Mouse (Mus musculus) embryo, embryonic 10 days (tissue): ENCODE data around the gene Gbx2.

Experiments
- DNase-seq: peaks from one replicate; pipeline ENCODE4 v3.0.0-alpha.2; 2015; ENCODE audit warnings: low spot score

Gbx2 gene

GRCm38 (mm10) chr1:89935493-89936348, 4.7 kb upstream of the Gbx2 start:
- DNase-seq: peak; percentile 51

DNA sequence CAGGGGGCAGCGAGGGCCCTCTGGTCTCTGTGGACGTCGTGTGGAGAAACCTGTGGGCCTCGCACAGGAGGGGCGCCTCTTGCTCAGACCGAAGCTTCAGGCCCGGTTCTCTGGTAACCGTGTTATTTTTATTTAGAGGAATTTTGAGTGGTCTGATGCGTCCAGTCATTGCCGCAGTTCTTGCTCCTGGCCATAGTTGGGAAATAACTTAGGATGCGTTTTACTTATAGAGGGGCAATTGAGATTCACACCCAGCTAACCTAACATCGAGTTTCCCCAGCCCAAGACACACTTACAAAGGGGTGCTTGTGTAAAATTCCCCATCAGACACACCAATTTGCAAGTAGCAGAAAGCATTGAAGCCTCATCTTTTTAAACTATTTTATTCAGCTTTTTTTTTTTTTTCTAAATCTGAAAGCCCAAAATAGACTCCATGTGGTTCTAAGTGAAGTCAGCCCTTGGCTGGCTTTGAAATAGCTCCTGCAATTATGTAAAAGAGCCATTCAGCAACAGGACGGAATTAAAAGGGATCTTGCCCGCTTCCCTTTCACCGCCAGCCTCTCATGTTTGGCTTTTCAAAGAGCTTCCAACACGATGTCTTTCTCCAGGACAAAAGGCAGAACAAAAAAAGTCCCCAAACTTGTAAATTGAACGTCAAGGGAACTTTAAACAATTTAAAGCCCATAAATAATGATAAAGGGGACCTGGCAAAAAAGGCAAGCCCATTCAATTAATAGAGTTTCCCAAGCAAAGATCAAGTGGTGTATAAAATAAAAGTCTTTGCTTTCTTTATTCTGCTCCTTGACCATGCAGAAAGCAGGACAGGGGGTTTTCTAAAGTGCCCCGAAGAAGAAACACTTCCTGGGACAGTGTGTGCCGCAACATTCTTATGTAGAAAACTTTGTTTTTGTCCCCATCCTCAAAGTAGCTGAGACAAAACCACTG, 3.6 kb upstream of the Gbx2 start:
- peak; percentile 68 for DNase-seq

DNA sequence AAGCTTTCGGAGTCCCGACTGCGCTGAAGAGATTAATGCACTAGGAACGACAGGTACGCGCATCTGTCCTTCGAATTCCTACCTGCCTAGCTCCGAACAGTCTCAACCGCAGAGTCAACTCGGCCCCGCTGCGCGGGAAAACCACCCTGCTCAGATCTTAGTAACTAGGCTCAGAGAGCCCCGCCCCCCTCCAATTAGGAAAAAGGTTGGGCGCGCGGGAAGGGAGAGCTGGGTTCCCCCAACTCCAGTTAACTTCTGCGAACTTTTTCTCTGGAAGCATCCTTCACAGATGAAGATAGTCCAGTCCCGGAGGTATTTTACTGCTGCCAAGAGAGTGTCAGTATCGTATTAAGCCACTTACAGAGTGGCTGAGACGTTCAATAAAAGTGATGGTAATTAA, 2.8 kb upstream of the Gbx2 start:
- DNase-seq: peak; percentile 23

- DNase-seq: no peak
Measured at GRCm38 (mm10) chr1:89933028-89933427, 2.0 kb upstream of the Gbx2 start.

DNA sequence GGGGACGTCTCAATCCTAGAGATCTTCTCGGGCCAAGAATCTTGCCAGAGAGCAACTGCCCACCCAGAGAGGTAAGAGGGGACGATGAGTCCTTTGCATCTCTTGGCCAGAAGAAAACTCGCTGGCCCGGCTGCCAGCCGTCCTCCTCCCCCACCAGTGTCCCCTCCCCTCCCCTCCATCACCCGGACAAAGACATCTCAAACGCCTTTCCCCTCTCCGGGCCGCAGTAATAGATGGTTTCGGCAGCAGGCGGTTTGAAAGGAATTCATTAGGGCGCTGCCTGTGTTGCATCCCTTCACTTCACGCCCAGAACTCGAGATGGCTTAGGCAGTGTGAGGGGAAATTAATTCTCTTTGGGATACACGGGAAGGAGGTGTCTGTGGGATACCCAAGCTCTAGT, 1.6 kb upstream of the Gbx2 start:
- DNase-seq: peak; percentile 64

- DNase-seq: no peak
Measured at GRCm38 (mm10) chr1:89932021-89932423, 1.0 kb upstream of the Gbx2 start.

- DNase-seq: peak; percentile 61
Measured at GRCm38 (mm10) chr1:89930551-89930950, 428 bp downstream of the Gbx2 start.

DNA sequence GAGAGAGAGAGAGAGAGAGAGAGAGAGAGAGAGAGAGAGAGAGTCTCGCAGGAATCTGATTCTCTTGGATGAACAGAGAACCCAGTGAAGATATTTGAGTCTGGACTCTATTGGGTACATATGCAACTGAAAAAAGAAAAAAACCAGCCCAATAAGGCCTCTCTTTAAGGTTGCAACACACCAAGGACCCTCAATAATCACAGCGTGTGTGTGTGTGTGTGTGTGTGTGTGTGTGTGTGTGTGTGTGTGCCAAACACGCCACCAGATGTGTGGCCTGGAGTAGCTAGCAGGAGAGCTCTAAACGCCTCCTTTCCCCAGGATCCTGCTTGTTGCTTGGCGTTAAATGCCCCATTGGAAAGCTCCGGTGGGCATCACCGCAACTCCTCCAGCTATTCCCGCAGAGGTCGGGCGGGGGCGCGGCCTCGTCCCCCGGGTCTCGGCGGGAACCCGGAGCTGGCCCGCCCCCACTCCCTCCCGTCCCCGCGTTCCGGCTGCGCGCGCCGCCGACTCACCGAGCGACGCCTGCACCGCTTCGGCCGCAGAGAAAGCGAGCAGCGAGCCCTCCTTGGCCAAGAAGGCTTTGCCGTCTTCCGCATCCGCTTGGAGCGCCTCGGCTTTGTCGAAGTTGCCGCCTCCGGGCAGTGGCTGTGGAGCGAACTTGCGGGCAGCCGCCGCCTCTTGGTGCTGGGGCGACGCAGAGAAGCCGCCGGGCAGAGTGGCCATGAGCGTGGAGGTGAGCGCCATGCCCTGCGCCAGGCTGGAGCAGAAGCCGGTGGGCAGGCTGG, 1.1 kb downstream of the Gbx2 start:
- DNase-seq: peak; percentile 73

DNA sequence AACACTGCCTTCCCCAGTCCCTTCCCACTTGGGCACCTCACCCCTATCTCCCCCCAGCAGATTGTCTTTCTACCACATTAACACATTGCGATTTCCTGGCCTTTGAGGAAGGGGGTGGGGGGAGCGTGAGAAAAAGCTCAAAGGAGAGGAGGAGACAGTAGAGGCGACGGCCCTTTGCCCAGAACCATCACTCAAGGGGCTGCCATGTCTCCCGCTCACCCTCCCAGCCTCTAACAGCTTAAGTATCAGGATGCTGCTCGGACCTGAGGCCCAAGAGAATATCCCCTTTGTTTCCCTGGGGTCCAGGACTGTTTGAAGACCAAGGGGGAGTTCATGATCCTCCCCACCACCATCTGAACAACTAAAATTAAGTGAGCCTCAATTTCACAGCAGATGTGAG, 1.8 kb downstream of the Gbx2 start:
- peak; percentile 58 for DNase-seq

DNA sequence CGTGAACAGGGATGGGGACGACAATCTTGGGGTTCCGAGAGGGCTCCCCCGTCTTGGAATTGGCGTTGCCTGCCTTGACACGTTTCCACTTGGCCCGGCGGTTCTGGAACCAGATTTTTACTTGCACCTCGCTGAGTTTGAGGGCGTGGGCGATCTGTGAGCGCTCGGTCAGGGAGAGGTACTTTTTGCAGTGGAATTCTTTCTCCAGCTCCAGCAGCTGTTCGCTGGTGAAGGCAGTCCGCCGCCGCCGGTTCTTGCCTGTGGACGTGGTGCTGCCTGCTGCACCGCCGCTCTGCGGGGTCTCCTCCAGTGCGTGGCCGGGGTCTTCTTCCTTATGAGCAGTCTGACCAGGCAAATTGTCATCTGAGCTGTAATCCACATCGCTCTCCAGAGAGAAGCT, 2.3 kb downstream of the Gbx2 start:
- DNase-seq: no peak

DNA sequence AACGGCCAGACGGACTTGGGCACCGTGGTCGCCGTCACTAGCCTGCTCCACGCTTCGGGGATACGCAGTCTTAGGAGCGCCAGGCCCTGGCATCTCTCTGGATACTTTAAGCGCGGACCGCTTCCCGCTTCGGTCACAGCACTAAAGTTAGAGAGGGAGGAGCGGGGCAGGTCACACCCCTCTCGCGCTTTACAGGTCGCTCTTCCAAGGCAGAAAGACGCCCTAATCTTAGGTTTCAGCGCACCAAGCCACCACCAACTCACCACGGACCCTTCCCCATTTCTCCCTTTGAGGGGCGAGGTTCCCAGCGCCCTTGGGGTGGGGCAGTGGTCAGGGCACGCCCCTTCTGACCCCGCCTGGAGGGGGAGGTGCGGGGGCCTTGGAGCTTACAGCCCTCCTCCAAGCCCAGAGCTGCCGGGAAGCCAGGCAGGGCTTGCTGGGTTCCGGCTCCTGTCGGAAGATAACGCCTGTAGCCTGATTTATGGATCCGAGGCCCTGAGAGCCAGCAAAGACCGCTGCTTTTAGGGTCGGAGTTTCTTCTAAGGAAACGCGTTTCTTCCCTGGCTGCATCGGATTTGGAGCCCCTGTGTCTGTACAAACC, 3.8 kb downstream of the Gbx2 start:
- peak; percentile 74 for DNase-seq

DNA sequence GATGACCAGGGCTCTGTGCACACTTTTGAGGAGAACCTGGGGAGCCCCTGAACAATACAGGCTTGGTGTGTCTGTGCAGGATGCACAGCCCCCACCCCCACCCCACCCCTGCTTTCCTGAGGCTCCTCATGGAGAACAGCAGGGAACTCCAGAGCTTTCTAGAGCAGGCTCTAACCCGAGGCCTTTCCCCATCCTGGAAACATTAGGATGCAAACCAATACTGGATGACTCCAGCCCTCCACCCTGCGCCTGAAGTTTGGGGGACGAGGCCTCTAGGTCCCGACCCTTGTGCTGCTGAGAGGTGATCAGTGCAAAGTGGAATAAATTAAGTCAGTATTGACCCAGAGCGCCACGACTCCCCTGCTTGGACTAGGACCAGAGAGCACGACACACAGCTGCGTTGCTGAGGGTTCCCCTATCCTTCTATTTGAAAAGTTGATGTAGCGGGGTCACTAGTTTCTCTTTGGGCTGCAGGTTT, 4.4 kb downstream of the Gbx2 start:
- DNase-seq: no peak

DNA sequence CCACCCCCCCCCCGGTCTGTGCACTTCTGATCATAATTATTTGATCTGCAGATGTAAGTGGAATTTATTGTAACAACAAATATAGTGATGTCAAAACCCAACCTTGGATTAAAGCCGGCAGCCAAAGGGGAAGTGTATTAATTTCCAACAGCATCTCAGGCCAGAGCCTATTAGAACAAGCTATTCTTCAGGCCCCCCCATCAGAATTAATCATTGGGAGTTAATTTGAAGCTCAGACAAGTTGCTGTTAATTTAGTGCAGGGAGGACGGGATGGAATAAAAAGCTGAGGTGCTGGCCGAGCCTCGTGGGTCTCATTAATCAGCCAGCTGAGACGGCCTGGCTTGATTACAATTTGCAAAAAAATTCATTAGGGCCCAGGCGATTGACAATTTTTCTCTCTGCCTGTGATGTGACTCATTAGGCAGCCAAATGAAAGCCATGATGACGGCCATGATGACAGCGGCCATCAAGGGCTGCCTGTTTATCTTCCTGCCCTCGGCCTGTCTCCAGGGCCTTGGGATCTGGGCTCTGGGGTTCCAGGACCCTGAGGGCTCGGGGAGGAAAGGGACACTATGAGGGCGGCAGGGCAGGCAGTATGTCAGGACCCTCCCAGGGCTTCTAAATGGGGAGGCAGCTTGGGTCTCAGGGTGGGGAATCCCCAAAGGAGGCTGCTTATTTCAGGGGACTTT, 5.3 kb downstream of the Gbx2 start:
- no peak for DNase-seq

DNA sequence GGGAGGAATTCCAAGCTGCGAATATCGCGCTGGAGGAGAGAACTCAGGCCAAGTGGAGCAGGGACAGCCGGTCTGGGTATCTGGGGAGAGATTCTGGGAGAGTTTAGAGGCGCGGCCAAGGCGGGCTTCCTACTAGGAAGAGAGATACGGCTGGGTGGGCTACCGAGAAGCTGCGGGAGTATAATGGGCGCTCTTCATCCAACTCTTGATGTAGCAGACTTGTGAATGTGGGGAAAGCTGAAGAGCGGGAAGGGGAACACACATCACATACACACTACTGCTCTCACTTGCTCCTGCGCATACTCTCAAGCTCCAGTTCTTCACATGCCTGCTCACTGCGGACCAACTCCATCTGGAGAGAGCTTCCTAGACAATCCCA, 7.3 kb downstream of the Gbx2 start:
- no peak for DNase-seq

GRCm38 (mm10) chr1:89922883-89923641, 7.9 kb downstream of the Gbx2 start:
- DNase-seq: peak; percentile 76

DNA sequence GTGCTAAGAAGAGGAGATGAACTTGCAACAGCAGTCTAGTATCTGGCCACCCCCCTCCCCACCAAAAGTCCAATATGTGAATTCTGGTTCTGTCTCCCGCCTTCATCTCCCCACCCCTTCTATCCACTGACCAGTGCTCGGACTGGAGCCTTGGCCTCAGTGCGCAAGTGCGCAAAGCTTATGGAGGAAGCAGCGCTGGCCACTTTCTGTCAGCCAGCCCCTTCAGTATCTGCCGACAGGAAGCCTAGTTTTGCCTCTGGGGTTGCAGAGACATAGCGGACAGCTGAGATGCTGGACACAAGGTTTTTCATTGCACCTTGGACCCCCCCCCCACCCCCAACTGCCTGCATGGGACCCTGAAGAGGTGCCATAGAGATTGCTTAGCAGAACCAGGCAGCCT, 8.7 kb downstream of the Gbx2 start:
- DNase-seq: peak; percentile 79

DNA sequence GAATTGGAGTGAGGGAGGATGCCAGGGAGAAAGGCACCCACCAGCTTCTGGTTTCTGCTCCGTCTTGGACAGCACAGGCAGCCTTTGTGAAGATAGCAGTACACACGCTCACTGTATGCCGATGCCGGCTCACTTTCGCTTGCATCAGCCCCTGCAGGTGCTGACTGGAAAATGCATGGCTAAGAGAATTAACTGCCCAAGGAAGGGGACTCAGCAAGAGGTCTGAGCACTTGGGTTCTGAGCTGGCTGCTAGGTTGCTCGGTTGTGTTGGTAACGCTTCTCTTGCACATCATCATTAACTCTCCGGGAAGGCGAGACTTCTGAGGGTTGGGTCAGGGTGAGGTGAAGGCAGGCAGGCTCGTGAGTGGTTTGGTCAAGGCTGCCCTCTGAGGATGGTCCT, 9.2 kb downstream of the Gbx2 start:
- no peak for DNase-seq

- DNase-seq: no peak
Measured at GRCm38 (mm10) chr1:89919206-89919605, 11.8 kb downstream of the Gbx2 start.

DNA sequence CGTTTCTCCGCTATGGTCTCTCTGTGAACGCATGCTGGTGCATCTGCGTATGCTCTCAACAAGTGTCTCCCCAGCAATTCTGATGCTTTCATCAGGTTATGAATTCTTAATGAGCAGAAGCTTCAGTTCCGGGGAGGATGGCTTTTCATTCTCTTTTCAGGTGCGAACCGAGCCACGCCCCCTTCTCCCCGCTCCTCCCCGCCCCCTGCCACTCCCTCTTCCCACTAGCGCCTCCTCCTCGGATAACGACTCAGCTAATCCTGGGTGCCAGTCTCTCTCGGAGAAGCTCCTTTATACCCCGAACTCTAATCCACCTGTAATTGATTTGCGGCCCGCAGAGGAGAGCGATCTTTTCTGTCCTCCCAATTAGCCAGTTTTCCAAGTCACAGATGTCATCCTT, 12.9 kb downstream of the Gbx2 start:
- no peak for DNase-seq

DNA sequence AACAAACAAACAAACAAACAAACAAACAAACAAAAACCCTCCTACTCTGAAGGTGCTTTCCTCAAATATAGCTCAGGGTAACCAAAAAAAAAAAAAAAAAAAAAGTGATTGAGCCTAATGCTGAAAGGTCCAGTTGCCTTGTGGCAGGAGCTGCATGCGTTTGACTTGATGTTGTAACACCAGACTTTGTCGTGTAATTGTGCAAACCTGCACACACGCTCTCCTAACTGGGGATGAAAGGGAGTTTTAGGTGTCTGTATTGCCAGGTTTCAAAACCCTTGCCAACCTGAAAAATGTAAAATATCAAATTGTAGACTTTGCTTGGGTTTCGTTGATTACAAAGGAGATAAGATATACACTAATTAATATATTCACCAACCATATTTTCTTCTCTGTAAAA, 17.4 kb downstream of the Gbx2 start:
- DNase-seq: no peak
